Mouse (Mus musculus) CD4-positive helper T cell, adult 2 months (primary cell): ENCODE measurements around the gene Pramef12.
"Not testable (repeated sequence)": the region's sequence is repeated elsewhere in the genome, so short reads cannot be mapped to it uniquely, and the experiment has no call there.

ENCODE experiments used
- DNase-seq: peaks from one replicate; pipeline ENCODE4 v3.0.0-alpha.2; 2012; ENCODE audit warnings: low read depth, missing footprints, low spot score

Gene Pramef12

DNA sequence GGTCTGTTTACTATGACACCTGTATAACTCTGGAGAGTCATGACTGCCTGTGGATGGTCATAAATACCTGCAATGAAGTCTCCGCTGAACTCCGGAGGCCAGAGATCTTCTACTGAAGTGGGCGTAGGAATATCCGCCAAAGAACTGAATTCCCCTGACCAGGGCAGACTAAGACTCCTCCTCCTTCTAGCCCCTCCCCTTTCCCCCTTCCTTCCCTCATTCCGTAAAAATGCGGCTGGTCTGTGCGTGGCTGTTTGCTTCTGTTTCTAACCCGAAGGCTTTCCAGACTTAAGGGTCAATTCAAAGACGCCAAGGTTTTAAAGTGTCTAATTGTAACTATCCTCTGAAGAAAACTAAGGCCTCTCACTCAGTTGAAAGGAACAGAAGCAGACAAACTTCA, at the start of gene Pramef12:
Gene Pramef12 (minus strand): TSS at position 175 of the 400 bp plus-strand sequence.
- DNase-seq, result no peak

- DNase-seq, result no peak
Measured at GRCm38 (mm10) chr4:144453217-144453616, 45.0 kb upstream of the Pramef12 start, which contains the start of gene Gm9944. TSS of gene Gm9944 (minus strand) at chr4:144453317.

DNA sequence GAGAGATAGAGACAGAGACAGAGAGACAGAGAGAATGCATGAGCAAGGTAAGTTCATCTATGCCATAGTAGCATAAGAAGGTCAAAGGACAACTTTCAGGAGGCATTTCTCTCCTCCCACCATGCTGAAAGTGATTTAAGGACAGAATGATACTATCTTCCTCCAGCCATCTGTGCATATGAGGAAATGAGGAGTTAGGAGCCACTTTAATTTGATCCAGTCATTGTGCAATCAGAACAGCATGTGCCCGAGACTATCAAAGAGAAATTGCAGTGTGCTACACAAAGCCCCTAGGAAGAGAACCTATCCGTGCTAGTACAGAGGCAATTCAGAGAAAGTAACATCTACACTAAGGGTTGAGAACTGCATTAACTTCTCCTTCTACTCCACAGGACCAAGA, 40.3 kb upstream of the Pramef12 start:
- DNase-seq, result no peak

DNA sequence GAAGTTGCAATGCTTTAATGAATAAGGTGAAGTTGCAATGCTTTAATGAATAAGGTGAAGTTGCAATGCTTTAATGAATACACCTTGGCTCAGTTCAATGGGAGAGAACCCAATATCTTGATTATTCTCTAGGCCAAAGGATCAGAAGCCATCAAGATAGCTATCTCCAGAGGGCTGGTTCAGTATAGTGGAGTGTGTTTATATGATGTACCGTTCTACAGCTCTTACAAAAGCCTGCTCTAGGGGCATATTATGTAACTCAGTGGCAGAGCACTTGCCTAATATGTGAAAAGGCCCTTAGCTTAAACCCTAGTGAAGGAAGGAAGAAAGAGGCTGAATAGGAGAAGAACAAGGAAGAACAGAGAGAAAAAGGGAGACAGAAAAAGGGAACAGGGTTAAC, 33.3 kb upstream of the Pramef12 start:
- no peak for DNase-seq

GRCm38 (mm10) chr4:144441095-144441494, 32.8 kb upstream of the Pramef12 start:
- DNase-seq, result no peak

DNA sequence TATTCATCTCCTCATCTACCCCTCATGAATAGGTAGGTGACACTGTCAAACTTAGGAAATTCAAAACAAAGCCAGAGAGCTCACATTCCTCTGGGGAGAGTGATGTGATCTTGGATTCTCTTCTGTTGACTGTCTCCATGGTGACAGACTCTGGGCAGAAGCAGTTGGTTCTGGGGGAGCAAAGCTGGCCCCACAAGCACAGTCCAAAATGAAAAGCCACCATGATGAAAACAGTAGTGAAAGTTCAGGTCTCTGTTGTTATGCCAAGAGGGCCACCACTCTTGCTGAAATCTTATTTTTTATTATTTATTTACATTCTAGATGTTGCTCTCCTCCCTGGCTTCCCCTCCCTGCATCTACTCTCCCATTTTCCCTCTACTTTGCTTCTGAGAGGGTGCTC, 30.4 kb upstream of the Pramef12 start, which contains the start of gene 1700012P22Rik:
Gene 1700012P22Rik (minus strand): TSS at position 101 of the 400 bp plus-strand sequence.
- no peak for DNase-seq

GRCm38 (mm10) chr4:144433216-144433615, 25.0 kb upstream of the Pramef12 start:
- no peak for DNase-seq

GRCm38 (mm10) chr4:144430723-144431122, 22.5 kb upstream of the Pramef12 start:
- no peak for DNase-seq

GRCm38 (mm10) chr4:144428868-144429267, 20.6 kb upstream of the Pramef12 start:
- no peak for DNase-seq

- DNase-seq, result no peak
Measured at GRCm38 (mm10) chr4:144424590-144424989, 16.3 kb upstream of the Pramef12 start.

DNA sequence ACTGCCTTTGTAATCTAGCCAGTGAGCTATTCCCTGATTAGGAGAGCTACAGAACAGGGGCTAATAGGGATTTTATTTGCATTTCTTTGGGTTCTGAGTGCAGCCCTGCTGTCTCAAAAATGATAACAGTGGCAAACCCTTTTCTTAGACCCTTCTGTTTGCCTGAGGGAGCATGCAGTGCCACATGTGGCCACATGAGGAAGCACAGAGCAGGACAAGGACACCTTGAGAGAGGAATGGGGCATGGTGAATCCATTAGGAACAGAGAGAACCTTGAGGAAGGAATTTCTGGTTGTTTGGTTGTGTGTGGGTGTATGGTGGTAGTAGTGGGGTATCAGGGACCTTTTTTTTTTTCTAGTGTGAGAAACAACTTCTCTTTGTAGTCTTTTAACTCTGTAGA, 12.4 kb upstream of the Pramef12 start:
- DNase-seq, result no peak

DNA sequence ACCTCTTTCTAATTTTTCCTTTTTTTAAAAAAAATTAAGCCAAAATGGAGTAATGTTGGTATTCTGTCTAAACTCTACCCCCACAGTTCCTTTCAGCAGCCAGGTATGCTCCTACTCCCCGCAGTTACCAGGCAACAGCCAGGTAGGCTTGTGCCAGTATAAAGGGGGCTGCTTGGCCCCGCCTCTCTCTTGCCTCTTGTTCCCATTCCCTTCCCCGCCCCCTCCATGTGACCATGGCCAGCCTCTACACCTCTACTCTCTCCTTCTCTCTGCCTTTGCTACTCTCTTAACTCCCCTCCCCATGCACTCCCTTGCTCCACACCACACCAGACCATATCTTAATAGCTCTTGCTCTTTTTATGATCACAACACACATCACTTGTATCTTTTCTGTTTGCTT, 2.0 kb downstream of the Pramef12 start:
- no peak for DNase-seq

DNA sequence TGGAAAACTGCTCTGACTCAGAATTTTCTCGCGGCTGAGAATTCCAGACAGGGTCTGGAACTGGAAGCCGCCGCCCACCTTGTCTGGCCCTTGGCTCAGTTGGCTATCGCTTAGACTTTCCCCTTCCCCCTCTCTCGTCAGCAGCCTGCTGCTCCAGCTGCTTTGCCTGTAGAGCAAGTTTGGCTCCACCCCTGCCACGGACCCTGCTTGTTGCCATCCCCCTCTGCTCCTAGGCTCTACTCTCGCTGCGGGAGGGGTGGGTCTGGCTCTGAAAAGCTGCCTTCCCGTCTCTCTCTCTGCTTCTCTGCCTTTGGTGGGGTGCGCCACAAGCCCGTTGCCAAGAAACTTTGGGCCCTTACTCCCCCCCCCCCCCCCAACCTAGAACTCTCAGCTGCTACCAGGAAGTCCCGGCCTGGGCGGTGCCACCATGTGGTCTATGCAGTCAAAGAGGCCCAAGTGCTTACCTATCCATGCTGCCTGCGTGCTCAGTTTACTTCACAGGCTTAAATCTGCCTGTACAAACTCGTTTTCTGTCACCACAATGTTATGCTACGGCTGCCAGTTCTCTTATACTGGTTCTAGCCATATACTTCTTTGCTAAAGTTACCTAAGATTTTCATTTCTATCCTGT, 3.7 kb downstream of the Pramef12 start:
- peak; percentile 8 for DNase-seq

DNA sequence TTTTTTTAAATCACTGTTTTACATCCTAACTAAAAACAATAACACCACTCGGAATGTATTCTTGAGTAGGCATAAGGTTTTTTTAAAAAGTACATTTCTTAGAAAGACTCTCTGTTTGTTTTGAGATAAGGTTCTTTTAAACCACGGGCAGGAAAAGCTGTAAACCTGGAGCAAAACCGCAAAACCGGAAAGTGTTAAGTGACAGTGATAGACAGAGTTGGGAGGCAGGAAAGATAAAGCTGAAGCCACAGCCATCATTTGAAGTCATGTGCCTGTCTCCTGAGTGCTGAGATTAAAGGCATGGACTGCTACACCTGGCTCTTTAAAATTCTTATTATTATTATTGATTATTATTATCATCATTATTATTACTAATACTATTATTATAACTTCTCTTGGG, 5.6 kb downstream of the Pramef12 start:
- DNase-seq, result no peak

GRCm38 (mm10) chr4:144396316-144396715, 11.9 kb downstream of the Pramef12 start:
- no peak for DNase-seq

GRCm38 (mm10) chr4:144377911-144378310, 30.4 kb downstream of the Pramef12 start, which contains the start of gene Pramef20:
TSS of gene Pramef20 (minus strand) at chr4:144377933.
- no peak for DNase-seq

GRCm38 (mm10) chr4:144357642-144358041, 50.6 kb downstream of the Pramef12 start, which contains the start of gene Gm13119:
TSS of gene Gm13119 (plus strand) at chr4:144357942.
- not testable (repeated sequence) for DNase-seq
